In the genomic region with DNA sequence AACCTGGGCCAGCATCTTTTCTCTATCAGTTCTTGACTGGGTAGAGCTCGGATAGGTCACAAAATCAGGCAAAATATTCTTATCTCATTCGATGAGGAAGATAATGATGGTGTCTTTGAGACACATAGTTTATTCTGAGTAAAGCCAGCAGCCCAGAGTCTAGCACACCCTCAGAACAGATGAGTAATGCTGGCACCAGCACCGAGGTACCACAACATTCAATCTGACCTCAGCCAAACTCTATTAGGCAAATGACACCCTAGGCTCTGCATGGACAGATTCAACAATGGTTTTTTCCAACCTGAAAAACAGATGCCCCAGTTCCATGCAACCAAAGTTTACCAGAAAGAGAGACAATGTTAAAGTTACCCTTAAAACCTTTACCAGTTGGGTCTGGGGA, we compare ENCODE assay signal across 18 mouse cellular contexts.
A peak's percentile ranks its signal among the peaks of the same experiment; 100 is the strongest.
DNase-seq lines count a peak whose midpoint lies in the region; TF ChIP-seq lines count a peak whose summit lies in the region.
"Had no signal": no experiment of that assay in that cellular context is flagged by ENCODE, and none has a peak within 500 bp of the region (broad histone marks: within the 10 kb centered on the region; RNA-seq: fewer than 3 reads in every experiment).

No protein-coding gene starts in this region.

- DNase-seq in cerebellum, adult 9-11 months = peak; percentile 12
- DNase-seq in cerebellum, postnatal 4 days (ENCODE audit: low spot score in 2 of 2) = no peak
- peak; percentile 1 for DNase-seq in layer of hippocampus, adult 11-12 months (ENCODE audit: low spot score)
- no peak for DNase-seq in layer of hippocampus, postnatal 10 days (ENCODE audit: low spot score in 2 of 2)
- DNase-seq in CH12.LX (ENCODE audit: extremely low read depth) = no peak
- DNase-seq in spleen, postnatal 36 days (ENCODE audit: low spot score in 2 of 2) = no peak
- DNase-seq in urinary bladder, postnatal 4 days (ENCODE audit: low spot score in 2 of 2) = no peak
- DNase-seq: adrenal gland, adult 2 months; adrenal gland, postnatal 10 days; adrenal gland, postnatal 25 days; B cell, adult 2 months; cerebellum, adult 9-10 months; cerebellum, postnatal 14 days; forebrain, postnatal 0 days had no signal

- no peak overlapping the region for H3K27ac ChIP-seq in CH12.LX (ENCODE audit: insufficient read depth, low read depth)
- H3K27ac ChIP-seq: embryonic facial prominence, embryonic 10.5 days; embryonic facial prominence, embryonic 12.5 days; forebrain, embryonic 13.5 days; forebrain, embryonic 15.5 days had no signal

- no peak for TF ChIP-seq RAD21 in CH12.LX (IDR thresholded peaks at IDR 0.05; ENCODE audit: low read depth, low read length)

- no peaks in the 10 kb centered on the region for H3K9me3 ChIP-seq in CH12.LX (replicated peaks; ENCODE audit: low read length)
- H3K9me3 ChIP-seq: embryonic facial prominence, embryonic 10.5 days; embryonic facial prominence, embryonic 12.5 days; forebrain, embryonic 13.5 days; forebrain, embryonic 15.5 days had no signal

- peaks cover 3 to 5% of the 10 kb centered on the region in 2 experiments; a peak in 2 of 4 replicates for H3K4me1 ChIP-seq in CH12.LX (ENCODE audit: control insufficient read depth in 1 of 2, insufficient read depth in 2 of 2)
- H3K4me1 ChIP-seq: embryonic facial prominence, embryonic 10.5 days; embryonic facial prominence, embryonic 12.5 days; forebrain, embryonic 13.5 days; forebrain, embryonic 15.5 days had no signal

- TF ChIP-seq POLR2A in CH12.LX (IDR thresholded peaks at IDR 0.05; ENCODE audit: low read depth, low read length) = no peak

- dilution Hi-C loops in CH12.LX (cut with MboI; ENCODE audit: extremely low pct_ligation_motif_present, extremely low pct_unique_long_range_greater_than_20kb, low sequenced_read_pairs) = no loop called here

- in situ Hi-C loops in CH12.LX (cut with MboI; ENCODE audit: low pct_ligation_motif_present, low pct_unique_long_range_greater_than_20kb, low sequenced_read_pairs) = no loop called here

- no peak overlapping the region for H3K4me2 ChIP-seq in CH12.LX (ENCODE audit: insufficient read depth, low read depth, poor library complexity, severe bottlenecking)
- H3K4me2 ChIP-seq: embryonic facial prominence, embryonic 12.5 days; forebrain, embryonic 13.5 days; forebrain, embryonic 15.5 days had no signal

- H3K79me2 ChIP-seq in CH12.LX (replicated peaks; ENCODE audit: control insufficient read depth, extremely low read depth, insufficient read depth, poor library complexity, severe bottlenecking) = no peaks in the 10 kb centered on the region

- TF ChIP-seq CTCF in CH12.LX (conservative IDR thresholded peaks at IDR 0.05 in 1 of 2, IDR thresholded peaks at IDR 0.05 in 1 of 2; ENCODE audit: low read depth in 2 of 2, low read length in 2 of 2) = no peak

- H3K4me3 ChIP-seq in CH12.LX (replicated peaks in 1 of 3; ENCODE audit: low read depth in 2 of 3, low read length in 2 of 3, poor library complexity in 1 of 3) = no peak overlapping the region
- H3K4me3 ChIP-seq: embryonic facial prominence, embryonic 10.5 days; embryonic facial prominence, embryonic 12.5 days; forebrain, embryonic 13.5 days; forebrain, embryonic 15.5 days had no signal

- H3K36me3 ChIP-seq in CH12.LX (replicated peaks in 1 of 2; ENCODE audit: control insufficient read depth in 1 of 2, insufficient read depth in 1 of 2, low read length in 1 of 2) = no peaks in the 10 kb centered on the region
- H3K36me3 ChIP-seq: embryonic facial prominence, embryonic 10.5 days; embryonic facial prominence, embryonic 12.5 days had no signal

- TF ChIP-seq EP300 in CH12.LX (IDR thresholded peaks at IDR 0.05; ENCODE audit: low read length) = peak; percentile 33; the same call in 1 of the 2 replicates

- H3K27me3 ChIP-seq in CH12.LX (replicated peaks) = no peaks in the 10 kb centered on the region
- H3K27me3 ChIP-seq: embryonic facial prominence, embryonic 12.5 days; forebrain, embryonic 13.5 days; forebrain, embryonic 15.5 days had no signal

- no peak overlapping the region for H3K9ac ChIP-seq in CH12.LX (ENCODE audit: insufficient read depth, low read depth)
- H3K9ac ChIP-seq: embryonic facial prominence, embryonic 12.5 days; forebrain, embryonic 13.5 days; forebrain, embryonic 15.5 days; forebrain, postnatal 0 days had no signal

TF ChIP-seq in CH12.LX, 34 proteins besides CTCF, POLR2A, EP300 and RAD21:
- TF ChIP-seq USF1 (IDR thresholded peaks at IDR 0.05; ENCODE audit: low read depth, low read length) (no peak), MAZ (IDR thresholded peaks at IDR 0.05; ENCODE audit: low read depth, low read length) (no peak), UBTF (IDR thresholded peaks at IDR 0.05; ENCODE audit: low read depth, low read length) (no peak), JUN (IDR thresholded peaks at IDR 0.05; ENCODE audit: insufficient read depth, low read depth, low read length) (no peak), ZMIZ1 (IDR thresholded peaks at IDR 0.05; ENCODE audit: low read depth, low read length) (no peak), ZC3H11A (IDR thresholded peaks at IDR 0.05; ENCODE audit: low read depth, low read length) (no peak), SMC3 (IDR thresholded peaks at IDR 0.05; ENCODE audit: low read depth, low read length) (no peak), RCOR1 (conservative IDR thresholded peaks at IDR 0.05; ENCODE audit: low read depth, low read length) (no peak), ELF1 (IDR thresholded peaks at IDR 0.05; ENCODE audit: low read depth, low read length) (no peak)

Comparison
In these comparisons a context has a peak if more than half of its experiments do, and no peak if none do; other contexts are left out.
1. DNase-seq: peak in cerebellum, adult 9-11 months (single experiment) and layer of hippocampus, adult 11-12 months (single experiment); none in cerebellum, postnatal 4 days (0 of 2), layer of hippocampus, postnatal 10 days (0 of 2), CH12.LX (single experiment), spleen, postnatal 36 days (0 of 2) and urinary bladder, postnatal 4 days (0 of 2).